Mouse (Mus musculus) stomach, embryonic 14.5 days (tissue): ENCODE results near the gene Ifit2. TPM values are rescaled to one million over a fixed set of nuclear protein-coding genes. Genes with fewer than 3 reads are reported as not detected.

Experiments used
- ATAC-seq: fragments of 200-750 bp; cut with Nextera tagmentation; 2 replicates; pipeline ENCODE4 v1.8.0; 2017; ENCODE audit warnings: low read depth, moderate TSS enrichment; ENCODE audit not compliant: insufficient number of reproducible peaks, insufficient read depth, low FRiP score
- H3K27ac ChIP-seq: fragments of 300-500 bp; sonication (generic); 2 replicates; pipeline ENCODE4 v1.5.1; 2014; ENCODE audit warnings: mild to moderate bottlenecking, low read length, moderate library complexity, mixed read lengths
- H3K27me3 ChIP-seq: fragments of 300-500 bp; sonication (generic); 2 replicates; pipeline ENCODE4 v1.6.1; 2014; ENCODE audit warnings: low read length, control low read depth, mixed read lengths; ENCODE audit not compliant: control insufficient read depth, insufficient read depth
- H3K36me3 ChIP-seq: fragments of 300-500 bp; sonication (generic); 2 replicates; pipeline ENCODE4 v1.6.1; 2014; ENCODE audit warnings: mild to moderate bottlenecking, control low read depth, low read length, moderate library complexity, mixed read lengths; ENCODE audit not compliant: control insufficient read depth, insufficient read depth
- H3K4me1 ChIP-seq: fragments of 300-500 bp; sonication (generic); 2 replicates; pipeline ENCODE4 v1.6.1; 2014; ENCODE audit warnings: low read length, control low read depth, mixed read lengths; ENCODE audit not compliant: control insufficient read depth, insufficient read depth
- H3K4me2 ChIP-seq: fragments of 300-500 bp; sonication (generic); replicated peaks from 2 replicates; pipeline ENCODE4 v1.6.1; 2014; ENCODE audit warnings: low read depth, low read length, control low read depth
- H3K4me3 ChIP-seq: fragments of 300-500 bp; sonication (generic); 2 replicates; pipeline ENCODE4 v1.5.1; 2014; ENCODE audit warnings: low read depth, low read length, control low read depth
- H3K9ac ChIP-seq: fragments of 300-500 bp; sonication (generic); replicated peaks from 2 replicates; pipeline ENCODE4 v1.6.1; 2014; ENCODE audit warnings: low read depth, mild to moderate bottlenecking, control low read depth, low read length, moderate library complexity, mixed read lengths
- H3K9me3 ChIP-seq: fragments of 300-500 bp; sonication (generic); 2 replicates; pipeline ENCODE4 v1.6.1; 2016; ENCODE audit warnings: low read depth, low read length, control low read depth; ENCODE audit not compliant: control insufficient read depth
- WGBS: fragments of 180-500 bp; shearing (Covaris S2); extraction: QIAGEN DNeasy Blood & Tissue Kit; methylation state at CpG from one replicate; pipeline ENCODE4 v1.1.7; 2014; 5-methylcytosine and 5-hydroxymethylcytosine counted together
- polyA plus RNA-seq: library from polyadenylated mRNA; unstranded; fragments of >200 nt; fragmentation: Nextera tagmentation; extraction: Ambion mirVana; gene quantifications from 2 replicates; pipeline ENCODE4 v1.2.1, GENCODE M21; 2014

Ifit2 gene
- 6.5 and 7.5 TPM in 2 replicates for polyA plus RNA-seq

GRCm38 (mm10) chr19:34550534-34551223, at the start of gene Ifit2:
Gene Ifit2 (plus strand): TSS chr19:34550694.
- Histone ChIP-seq H3K9me3 (no peaks in the 10 kb centered on the region; the same call in 1 of the 2 replicates), H3K9ac (no peak within 1 kb of the TSS; the same call in 1 of the 2 replicates), H3K27me3 (no peaks in the 10 kb centered on the region), H3K36me3 (no peaks in the 10 kb centered on the region), H3K27ac (peak within 1 kb of the TSS; percentile 66), H3K4me1 (no peaks in the 10 kb centered on the region), H3K4me3 (peak within 1 kb of the TSS; percentile 47), H3K4me2 (peak within 1 kb of the TSS; percentile 55)
- WGBS, result 2% methylated on average over 22 of the region's 22 CpGs
- peak; percentile 95 for ATAC-seq

GRCm38 (mm10) chr19:34500763-34501162, 49.7 kb upstream of the Ifit2 start:
- Histone ChIP-seq H3K9me3 (no peaks in the 10 kb centered on the region), H3K4me2 (no peak overlapping the region), H3K27me3 (no peaks in the 10 kb centered on the region), H3K4me1 (no peaks in the 10 kb centered on the region), H3K9ac (no peak overlapping the region), H3K36me3 (peaks cover 3% of the 10 kb centered on the region; the same call in 1 of the 2 replicates), H3K4me3 (no peak overlapping the region), H3K27ac (no peak overlapping the region)
- 46% methylated on average over 4 of the region's 4 CpGs for WGBS
- ATAC-seq, result peak; percentile 63; the same call in 1 of the 2 replicates

- ATAC-seq, result no peak
- 86% methylated on average over 12 of the region's 12 CpGs for WGBS
- H3K36me3 ChIP-seq, result peaks cover 2% of the 10 kb centered on the region; the same call in 1 of the 2 replicates
Measured at GRCm38 (mm10) chr19:34505161-34505721, 45.3 kb upstream of the Ifit2 start.

GRCm38 (mm10) chr19:34510717-34511116, 39.8 kb upstream of the Ifit2 start:
- no peak for ATAC-seq
- no peak overlapping the region for H3K4me2 ChIP-seq
- no peaks in the 10 kb centered on the region for H3K9me3 ChIP-seq
- no peaks in the 10 kb centered on the region for H3K27me3 ChIP-seq
- no peaks in the 10 kb centered on the region for H3K4me1 ChIP-seq
- WGBS, result 73% methylated on average over 5 of the region's 5 CpGs
- no peak overlapping the region for H3K4me3 ChIP-seq
- no peak overlapping the region for H3K9ac ChIP-seq
- no peak overlapping the region for H3K27ac ChIP-seq
- peaks cover 2% of the 10 kb centered on the region; the same call in 1 of the 2 replicates for H3K36me3 ChIP-seq

More at GRCm38 (mm10) chr19:34505161-34505721, 45.3 kb upstream of the Ifit2 start:
- H3K4me1 ChIP-seq, result no peaks in the 10 kb centered on the region
- no peaks in the 10 kb centered on the region for H3K9me3 ChIP-seq
- no peak overlapping the region for H3K4me2 ChIP-seq
- no peaks in the 10 kb centered on the region for H3K27me3 ChIP-seq
- H3K9ac ChIP-seq, result no peak overlapping the region
- no peak overlapping the region for H3K27ac ChIP-seq
- H3K4me3 ChIP-seq, result no peak overlapping the region

- Histone ChIP-seq H3K9me3 (no peaks in the 10 kb centered on the region), H3K4me1 (no peaks in the 10 kb centered on the region), H3K36me3 (peaks cover 2% of the 10 kb centered on the region; the same call in 1 of the 2 replicates), H3K27ac (no peak overlapping the region), H3K4me2 (no peak overlapping the region), H3K4me3 (no peak overlapping the region), H3K9ac (no peak overlapping the region), H3K27me3 (no peaks in the 10 kb centered on the region)
- no peak for ATAC-seq
- WGBS, result 56% methylated on average over 8 of the region's 8 CpGs
Measured at GRCm38 (mm10) chr19:34511528-34511927, 39.0 kb upstream of the Ifit2 start.

- H3K4me1 ChIP-seq, result no peaks in the 10 kb centered on the region
- no peaks in the 10 kb centered on the region; the same call in 1 of the 2 replicates for H3K36me3 ChIP-seq
- WGBS, result 88% methylated on average over 3 of the region's 3 CpGs
- H3K27me3 ChIP-seq, result no peaks in the 10 kb centered on the region
- no peak overlapping the region for H3K4me3 ChIP-seq
- no peak for ATAC-seq
- H3K4me2 ChIP-seq, result no peak overlapping the region
- no peak overlapping the region for H3K27ac ChIP-seq
- no peak overlapping the region for H3K9ac ChIP-seq
- no peaks in the 10 kb centered on the region for H3K9me3 ChIP-seq
Measured at GRCm38 (mm10) chr19:34515681-34516080, 34.8 kb upstream of the Ifit2 start.

GRCm38 (mm10) chr19:34516346-34516745, 34.1 kb upstream of the Ifit2 start:
- ATAC-seq, result no peak
- no peak overlapping the region for H3K4me2 ChIP-seq
- 92% methylated on average over 2 of the region's 2 CpGs for WGBS

GRCm38 (mm10) chr19:34517197-34517596, 33.3 kb upstream of the Ifit2 start:
- no peaks in the 10 kb centered on the region for H3K27me3 ChIP-seq
- H3K27ac ChIP-seq, result no peak overlapping the region
- H3K4me3 ChIP-seq, result no peak overlapping the region
- no peak overlapping the region for H3K4me2 ChIP-seq
- H3K36me3 ChIP-seq, result no peaks in the 10 kb centered on the region; the same call in 1 of the 2 replicates
- no peak for ATAC-seq
- 78% methylated on average over 3 of the region's 3 CpGs for WGBS
- no peaks in the 10 kb centered on the region for H3K9me3 ChIP-seq
- no peak overlapping the region for H3K9ac ChIP-seq
- H3K4me1 ChIP-seq, result no peaks in the 10 kb centered on the region

More at GRCm38 (mm10) chr19:34516346-34516745, 34.1 kb upstream of the Ifit2 start:
- Histone ChIP-seq H3K4me1 (no peaks in the 10 kb centered on the region), H3K4me3 (no peak overlapping the region), H3K36me3 (no peaks in the 10 kb centered on the region; the same call in 1 of the 2 replicates), H3K9ac (no peak overlapping the region), H3K27ac (no peak overlapping the region), H3K27me3 (no peaks in the 10 kb centered on the region), H3K9me3 (no peaks in the 10 kb centered on the region)
